Mouse (Mus musculus): ENCODE results near the gene Pin4.

GRCm38 (mm10) chrX:102119042-102119864, at the start of gene Pin4:
- TF ChIP-seq POLR2A (IDR thresholded peaks at IDR 0.05; ENCODE audit: low read depth, low read length): no peak
- TF ChIP-seq CTCF (IDR thresholded peaks at IDR 0.05; ENCODE audit: extremely low read depth, insufficient read depth, insufficient read length, insufficient replicate concordance): no peak

Measured in spleen, adult 2 months (tissue).